Mouse (Mus musculus) heart, adult 2 months (tissue): Measurements from ENCODE around the gene Atp6v1g1. TPM values are rescaled to one million over a fixed set of nuclear protein-coding genes. Genes with fewer than 3 reads are reported as not detected.
A peak's percentile ranks its signal among the peaks of the same experiment; 100 is the strongest.

Experiments
- DNase-seq, 2 experiments: peaks; one replicate each; pipeline ENCODE4 v3.0.0; 2021
- H3K27ac ChIP-seq: fragments of 200-600 bp; 2 replicates; pipeline ENCODE4 v1.8.1; 2022
- H3K27me3 ChIP-seq: fragments of 200-500 bp; 2 replicates; pipeline ENCODE4 v1.6.1; 2012; ENCODE audit warnings: mild to moderate bottlenecking, low read length, inconsistent platforms, mixed read lengths; ENCODE audit not compliant: control insufficient read depth, insufficient read depth
- H3K36me3 ChIP-seq: fragments of 200-500 bp; 2 replicates; pipeline ENCODE4 v1.6.1; 2012; ENCODE audit warnings: low read length, inconsistent platforms; ENCODE audit not compliant: control insufficient read depth, insufficient read depth
- H3K4me1 ChIP-seq: fragments of 200-500 bp; 2 replicates; pipeline ENCODE4 v1.6.1; 2011; ENCODE audit warnings: low read length; ENCODE audit not compliant: control insufficient read depth, insufficient read depth
- H3K4me3 ChIP-seq: fragments of 200-600 bp; 2 replicates; pipeline ENCODE4 v1.8.1; 2022
- H3K79me2 ChIP-seq: fragments of 200-500 bp; replicated peaks from 2 replicates; pipeline ENCODE4 v1.6.1; 2012; ENCODE audit warnings: mild to moderate bottlenecking, inconsistent platforms, low read length, moderate library complexity, mixed read lengths; ENCODE audit not compliant: control insufficient read depth, insufficient read depth
- H3K9ac ChIP-seq: fragments of 200-500 bp; 2 replicates; pipeline ENCODE4 v1.6.1; 2012; ENCODE audit warnings: low read depth, mild to moderate bottlenecking, control low read depth, inconsistent platforms, low read length, mixed read lengths
- CTCF ChIP-seq: fragments of 200-600 bp; IDR thresholded peaks from 2 replicates; pipeline ENCODE4 v1.8.1; 2022; ENCODE audit warnings: antibody characterized with exemption, mild to moderate bottlenecking, moderate library complexity
- EP300 ChIP-seq: fragments of 200-500 bp; IDR thresholded peaks from 2 replicates; pipeline ENCODE4 v1.6.1; 2011; ENCODE audit warnings: low read depth, low read length, control low read depth; ENCODE audit not compliant: insufficient read depth
- POLR2A ChIP-seq: fragments of 200-500 bp; IDR thresholded peaks from 2 replicates; pipeline ENCODE4 v1.6.1; 2011; ENCODE audit warnings: mild to moderate bottlenecking, low read depth, low read length, control low read depth; ENCODE audit not compliant: insufficient read depth
- WGBS: fragments of 180-500 bp; shearing (Covaris S2); methylation state at CpG from one replicate; pipeline ENCODE4 v1.1.7; 2018; 5-methylcytosine and 5-hydroxymethylcytosine counted together
- intact Hi-C: fragments of 180-260 bp; cut with DNase I; formaldehyde crosslinking; loops from one replicate; pipeline ENCODE4 v1.15.1; 2025
- polyA plus RNA-seq: library from polyadenylated mRNA; depleted of rRNA; stranded (reverse); fragments of >200 nt; gene quantifications from 2 replicates; pipeline ENCODE4 v1.2.3, GENCODE M21; 2012
- total RNA-seq, 2 experiments: library from RNA; stranded (reverse); gene quantifications; 2 replicates each; pipeline ENCODE4 v1.2.3; 2021

Gene Atp6v1g1
- total and polyA plus RNA-seq, 3 experiments = 53.6 to 164 (median 138) TPM

DNA sequence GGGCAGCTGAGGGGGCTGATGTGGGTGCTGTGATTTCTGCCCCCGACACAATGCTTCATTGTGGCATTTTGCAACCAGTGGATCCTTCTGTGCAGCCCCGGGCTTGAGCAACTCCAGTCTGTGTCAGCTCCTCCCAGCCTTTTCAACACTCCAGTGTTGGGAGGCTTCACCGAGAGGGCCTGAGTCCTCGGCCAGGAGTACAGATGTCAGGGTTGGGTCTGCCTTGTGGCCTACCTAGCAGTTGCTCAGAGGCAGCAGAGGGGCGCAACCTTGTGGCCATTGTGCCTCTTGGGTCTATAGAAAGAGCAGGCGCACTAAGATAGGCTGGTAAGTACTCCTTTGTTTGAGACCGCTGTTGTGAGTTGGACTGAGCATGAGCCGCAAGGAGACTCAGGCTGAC is 15.5 kb downstream of the Atp6v1g1 start:
- 66% methylated on average over 8 of the region's 8 CpGs for WGBS
- no peaks in the 10 kb centered on the region for H3K27me3 ChIP-seq
- no peak overlapping the region; the same call in 1 of the 2 replicates for H3K27ac ChIP-seq
- H3K36me3 ChIP-seq = no peaks in the 10 kb centered on the region; the same call in 1 of the 2 replicates
- no peak overlapping the region for H3K4me3 ChIP-seq
- TF ChIP-seq EP300 (no peak), POLR2A (no peak), CTCF (0 out of 2 replicates have a peak, but pooled peaks have one; percentile 3)
- no peak overlapping the region for H3K9ac ChIP-seq
- peak in 1 of 2 experiments; percentile 50 for DNase-seq
- no peaks in the 10 kb centered on the region for H3K79me2 ChIP-seq
- intact Hi-C loops = no loop called here
- peaks cover 10% of the 10 kb centered on the region for H3K4me1 ChIP-seq

DNA sequence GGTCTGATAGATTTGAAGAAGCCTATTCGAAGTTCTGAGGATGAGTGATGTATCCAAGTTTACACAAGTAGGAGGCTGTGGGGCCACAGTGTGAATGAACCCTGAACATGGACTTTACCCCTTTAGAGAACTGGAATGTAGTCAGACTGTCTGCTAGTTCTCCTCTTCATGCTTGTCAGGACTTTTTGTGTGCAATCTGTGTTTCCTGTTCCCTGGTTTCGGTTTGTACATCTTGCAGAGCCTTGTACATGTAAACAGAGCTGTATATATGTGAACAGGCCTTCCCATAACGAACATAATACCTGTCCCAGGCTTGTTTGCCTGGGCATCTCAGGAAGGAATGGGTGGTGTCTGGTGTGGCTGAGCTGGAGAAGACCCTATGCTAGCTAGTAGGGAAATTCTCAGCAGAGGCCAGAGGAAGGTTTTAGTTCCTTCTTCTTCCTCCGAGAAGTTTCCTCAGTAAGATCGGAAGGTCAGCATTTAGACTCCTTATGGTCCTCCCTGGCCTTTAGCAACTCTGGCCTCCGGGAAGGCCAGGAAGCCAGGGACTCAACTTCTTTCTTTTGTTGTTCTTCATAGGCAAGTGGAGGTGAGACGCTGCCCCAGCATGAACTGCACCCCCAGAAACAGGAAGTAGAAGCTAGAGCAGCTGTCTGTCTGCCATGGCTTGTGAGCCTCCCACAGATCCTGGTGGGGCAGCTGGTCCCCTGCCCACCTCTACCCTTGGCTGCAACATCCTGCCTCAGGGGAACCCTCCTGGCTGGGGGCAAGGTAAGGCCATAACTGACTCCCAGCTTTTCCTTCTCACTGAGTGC is 17.5 kb downstream of the Atp6v1g1 start:
- WGBS = 52% methylated on average over 7 of the region's 7 CpGs
- Histone ChIP-seq H3K9ac (no peak overlapping the region), H3K27me3 (no peaks in the 10 kb centered on the region)

DNA sequence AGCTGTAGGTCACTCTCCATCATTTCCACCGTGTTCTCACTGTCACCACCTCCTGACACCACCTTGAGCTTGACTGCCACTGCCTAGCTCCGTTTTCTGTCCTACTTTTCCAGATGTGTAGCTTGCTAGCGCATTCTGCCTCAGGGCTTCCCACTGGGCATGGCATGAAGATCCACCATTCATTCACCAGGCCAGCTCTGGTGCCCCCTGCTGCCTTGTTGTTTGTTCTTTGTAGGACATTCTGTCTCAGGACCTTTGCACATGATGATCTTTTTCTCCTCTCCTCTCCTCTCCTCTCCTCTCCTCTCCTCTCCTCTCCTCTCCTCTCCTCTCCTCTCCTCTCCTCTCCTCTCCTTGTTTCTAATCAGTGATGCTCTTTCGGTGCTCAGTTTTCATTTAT is 18.2 kb downstream of the Atp6v1g1 start:
- no peak overlapping the region for H3K27ac ChIP-seq
- H3K79me2 ChIP-seq = no peaks in the 10 kb centered on the region
- no peaks in the 10 kb centered on the region; the same call in 1 of the 2 replicates for H3K36me3 ChIP-seq
- no peak for DNase-seq
- 82% methylated on average over 4 of the region's 4 CpGs for WGBS
- H3K27me3 ChIP-seq = no peaks in the 10 kb centered on the region
- H3K4me1 ChIP-seq = peaks cover 6% of the 10 kb centered on the region
- no peak overlapping the region for H3K4me3 ChIP-seq
- intact Hi-C loops = no loop called here
- TF ChIP-seq EP300 = no peak
- no peak for TF ChIP-seq CTCF
- TF ChIP-seq POLR2A = no peak
- no peak overlapping the region for H3K9ac ChIP-seq

More for the DNA sequence above, 17.5 kb downstream of the Atp6v1g1 start:
- TF ChIP-seq POLR2A = no peak
- Histone ChIP-seq H3K4me3 (no peak overlapping the region), H3K79me2 (no peaks in the 10 kb centered on the region), H3K4me1 (peaks cover 8% of the 10 kb centered on the region), H3K27ac (peak overlapping the region; percentile 5), H3K36me3 (no peaks in the 10 kb centered on the region; the same call in 1 of the 2 replicates)
- DNase-seq = peak in 1 of 2 experiments; percentile 44
- intact Hi-C loops = no loop called here

DNA sequence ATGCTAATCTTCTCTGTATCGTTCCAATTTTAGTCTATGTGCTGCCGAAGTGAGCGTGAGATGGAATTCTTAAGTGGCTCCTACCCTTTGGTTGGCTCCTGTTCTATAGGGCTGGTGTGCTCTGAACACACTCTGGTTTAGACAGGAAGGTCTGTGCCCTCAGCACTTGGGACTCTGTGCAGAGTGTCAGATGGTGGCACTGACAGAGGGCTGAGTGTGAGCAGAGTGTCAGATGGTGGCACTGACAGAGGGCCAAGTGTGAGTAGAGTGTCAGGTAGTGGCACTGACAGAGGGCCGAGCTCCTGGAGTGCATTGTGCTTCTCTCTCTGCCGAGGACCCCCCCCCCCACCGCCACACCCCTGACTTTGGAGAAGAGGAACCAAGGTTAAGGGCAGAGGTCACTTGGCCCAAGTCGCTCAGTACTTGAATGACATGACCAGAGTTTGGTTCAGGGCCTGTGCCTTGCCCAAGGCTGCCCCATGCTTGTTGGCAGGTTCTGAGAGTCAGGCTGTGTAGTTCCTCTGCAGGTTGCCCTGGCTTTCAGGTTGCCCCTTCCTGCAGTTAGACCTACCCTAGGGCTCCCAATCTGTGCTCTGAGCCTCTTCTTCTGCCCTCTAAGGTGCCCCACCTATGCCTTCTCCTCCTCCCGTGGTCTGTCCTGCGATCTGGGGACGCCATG is 23.3 kb downstream of the Atp6v1g1 start:
- Histone ChIP-seq H3K27me3 (no peaks in the 10 kb centered on the region), H3K9ac (no peak overlapping the region), H3K4me1 (peaks cover 2% of the 10 kb centered on the region; the same call in 1 of the 2 replicates), H3K4me3 (no peak overlapping the region), H3K79me2 (no peaks in the 10 kb centered on the region), H3K27ac (no peak overlapping the region), H3K36me3 (no peaks in the 10 kb centered on the region)
- 75% methylated on average over 10 of the region's 10 CpGs for WGBS
- TF ChIP-seq POLR2A (no peak), CTCF (no peak), EP300 (no peak)
- intact Hi-C loops = no loop called here
- DNase-seq = no peak

- intact Hi-C loops = no loop called here
- H3K79me2 ChIP-seq = no peaks in the 10 kb centered on the region
- peaks cover 2% of the 10 kb centered on the region; the same call in 1 of the 2 replicates for H3K4me1 ChIP-seq
- DNase-seq = no peak
- H3K4me3 ChIP-seq = no peak overlapping the region
- no peaks in the 10 kb centered on the region for H3K36me3 ChIP-seq
- no peak overlapping the region for H3K27ac ChIP-seq
- WGBS = 89% methylated on average over 8 of the region's 8 CpGs
- H3K27me3 ChIP-seq = no peaks in the 10 kb centered on the region
- no peak for TF ChIP-seq POLR2A
- no peak for TF ChIP-seq EP300
- TF ChIP-seq CTCF = no peak
- no peak overlapping the region for H3K9ac ChIP-seq
These were observed 24.8 kb downstream of the Atp6v1g1 start for GRCm38 (mm10) chr4:63569322-63569721.
